In genomic region chr15:99704881-99705280, GRCm38 (mm10) we compare ENCODE assay signal across 9 mouse cellular contexts. TPM values are rescaled to one million over a fixed set of nuclear protein-coding genes. Genes with fewer than 3 reads are reported as not detected.
DNase-seq lines count a peak whose midpoint lies in the region; ATAC-seq and TF ChIP-seq lines count a peak whose summit lies in the region.
"Had no signal": no experiment of that assay in that cellular context is flagged by ENCODE, and none has a peak within 500 bp of the region (broad histone marks: within the 10 kb centered on the region; RNA-seq: fewer than 3 reads in every experiment).

No protein-coding gene starts in this region.

- H3K27ac ChIP-seq in layer of hippocampus, adult 2 months = peak overlapping the region; percentile 99
- H3K27ac ChIP-seq in embryonic facial prominence, embryonic 10.5 days (replicated peaks) = peak overlapping the region; percentile 75
- H3K27ac ChIP-seq in hindbrain, embryonic 10.5 days = peak overlapping the region; percentile 100
- H3K27ac ChIP-seq in neural tube, embryonic 11.5 days (ENCODE audit: low read depth, low read length) = peak overlapping the region; percentile 91

- 44% methylated on average over 7 of the region's 7 CpGs for WGBS in embryonic facial prominence, embryonic 10.5 days
- WGBS in hindbrain, embryonic 10.5 days = 36% methylated on average over 7 of the region's 7 CpGs
- 35% methylated on average over 7 of the region's 7 CpGs for WGBS in neural tube, embryonic 11.5 days

- H3K9ac ChIP-seq in neural tube, embryonic 11.5 days (ENCODE audit: low read length) = peak overlapping the region; percentile 99

- H3K4me3 ChIP-seq in layer of hippocampus, adult 2 months = peak overlapping the region; percentile 89
- peak overlapping the region; percentile 93 for H3K4me3 ChIP-seq in embryonic facial prominence, embryonic 10.5 days
- peak overlapping the region; percentile 88 for H3K4me3 ChIP-seq in hindbrain, embryonic 10.5 days
- peak overlapping the region; percentile 85 for H3K4me3 ChIP-seq in neural tube, embryonic 11.5 days (ENCODE audit: low read depth, low read length)

- no peak for TF ChIP-seq CTCF in layer of hippocampus, adult 2 months (conservative IDR thresholded peaks at IDR 0.05)

- no peaks in the 10 kb centered on the region for H3K27me3 ChIP-seq in embryonic facial prominence, embryonic 10.5 days (replicated peaks; ENCODE audit: low read depth, poor library complexity, severe bottlenecking)
- H3K27me3 ChIP-seq in hindbrain, embryonic 10.5 days (ENCODE audit: insufficient read depth, poor library complexity, severe bottlenecking) = no peaks in the 10 kb centered on the region
- no peaks in the 10 kb centered on the region for H3K27me3 ChIP-seq in neural tube, embryonic 11.5 days (ENCODE audit: control insufficient read depth, insufficient read depth, low read length)
- H3K27me3 ChIP-seq: Patski had no signal

- DNase-seq in layer of hippocampus, adult 2 months (ENCODE audit: low spot score in 2 of 2) = peak in 1 of 2 experiments; percentile 45
- DNase-seq in layer of hippocampus, postnatal 36 days = no peak
- DNase-seq in embryonic facial prominence, embryonic 10.5 days (ENCODE audit: low spot score) = no peak
- DNase-seq in hindbrain, embryonic 10.5 days (ENCODE audit: low spot score) = peak; percentile 30
- DNase-seq in neural tube, embryonic 11.5 days (ENCODE audit: low spot score) = peak; percentile 57
- DNase-seq in spleen, adult 12 weeks (ENCODE audit: low spot score) = no peak
- no peak for DNase-seq in lung, postnatal 14 days
- DNase-seq in testis, postnatal 14 days (ENCODE audit: low spot score) = no peak

- H3K4me2 ChIP-seq in neural tube, embryonic 11.5 days (ENCODE audit: low read depth) = peak overlapping the region; percentile 63

- peak; percentile 45; the same call in 1 of the 2 replicates for ATAC-seq in neural tube, embryonic 11.5 days (ENCODE audit: insufficient read depth, low FRiP score, low TSS enrichment)

- peaks cover 41% of the 10 kb centered on the region for H3K4me1 ChIP-seq in embryonic facial prominence, embryonic 10.5 days
- peaks cover 47% of the 10 kb centered on the region for H3K4me1 ChIP-seq in hindbrain, embryonic 10.5 days (replicated peaks)
- peaks cover 18% of the 10 kb centered on the region for H3K4me1 ChIP-seq in neural tube, embryonic 11.5 days (ENCODE audit: control insufficient read depth, insufficient read depth, low read length)

- no peaks in the 10 kb centered on the region for H3K9me3 ChIP-seq in embryonic facial prominence, embryonic 10.5 days
- H3K9me3 ChIP-seq in hindbrain, embryonic 10.5 days = no peaks in the 10 kb centered on the region
- no peaks in the 10 kb centered on the region for H3K9me3 ChIP-seq in neural tube, embryonic 11.5 days (ENCODE audit: control insufficient read depth, low read length)

- peaks cover 66% of the 10 kb centered on the region for H3K36me3 ChIP-seq in embryonic facial prominence, embryonic 10.5 days (replicated peaks)
- peaks cover 70% of the 10 kb centered on the region for H3K36me3 ChIP-seq in hindbrain, embryonic 10.5 days
- H3K36me3 ChIP-seq in neural tube, embryonic 11.5 days (ENCODE audit: control insufficient read depth, insufficient read depth, low read length) = peaks cover 31% of the 10 kb centered on the region

RNA-seq across cellular contexts. Expression of gene Gm17349, which starts 0.4 kb away (rescaled TPM):
- total RNA-seq in layer of hippocampus, adult 2 months (2021) = 1 to 10 TPM; 3.9 to 7.1 TPM
- 1 to 10 TPM; 4.1 to 6.3 TPM for total RNA-seq in layer of hippocampus, postnatal 36 days (2021)
- not detected in 2 replicates for polyA plus RNA-seq in embryonic facial prominence, embryonic 10.5 days (2016; fragmentation: Nextera tagmentation; extraction: Ambion mirVana)
- polyA plus RNA-seq in hindbrain, embryonic 10.5 days (2016; fragmentation: Nextera tagmentation; extraction: Ambion mirVana) = not detected in 2 replicates
- polyA plus RNA-seq in neural tube, embryonic 11.5 days (2014; fragmentation: Nextera tagmentation; extraction: Ambion mirVana) = not detected in 2 replicates
- polyA plus RNA-seq: Patski had no signal

RNA-seq across cellular contexts. Expression of gene Smarcd1, which starts 3.0 kb away (rescaled TPM):
- total RNA-seq in layer of hippocampus, adult 2 months (2021) = 100 to 1,000 TPM; 118 to 123 TPM
- 100 to 1,000 TPM; 106 to 109 TPM for total RNA-seq in layer of hippocampus, postnatal 36 days (2021)
- polyA plus RNA-seq in embryonic facial prominence, embryonic 10.5 days (2016; fragmentation: Nextera tagmentation; extraction: Ambion mirVana) = 83.3 and 89.1 TPM in 2 replicates
- 101 and 118 TPM in 2 replicates for polyA plus RNA-seq in hindbrain, embryonic 10.5 days (2016; fragmentation: Nextera tagmentation; extraction: Ambion mirVana)
- 117 and 135 TPM in 2 replicates for polyA plus RNA-seq in neural tube, embryonic 11.5 days (2014; fragmentation: Nextera tagmentation; extraction: Ambion mirVana)

RNA-seq across cellular contexts. Expression of gene Gpd1, which starts 12.4 kb away (rescaled TPM):
- total RNA-seq in layer of hippocampus, adult 2 months (2021) = 100 to 1,000 TPM; 142 to 148 TPM
- total RNA-seq in layer of hippocampus, postnatal 36 days (2021) = 100 to 1,000 TPM; 135 to 146 TPM
- 0.42 and 0.55 TPM in 2 replicates for polyA plus RNA-seq in embryonic facial prominence, embryonic 10.5 days (2016; fragmentation: Nextera tagmentation; extraction: Ambion mirVana)
- 0.54 and 0.78 TPM in 2 replicates for polyA plus RNA-seq in hindbrain, embryonic 10.5 days (2016; fragmentation: Nextera tagmentation; extraction: Ambion mirVana)
- polyA plus RNA-seq in neural tube, embryonic 11.5 days (2014; fragmentation: Nextera tagmentation; extraction: Ambion mirVana) = 0.32 and 0.33 TPM in 2 replicates

RNA-seq across cellular contexts. Expression of gene Cox14, which starts 20.5 kb away (rescaled TPM):
- total RNA-seq in layer of hippocampus, adult 2 months (2021) = 100 to 1,000 TPM; 113 to 125 TPM
- 100 to 1,000 TPM; 122 to 134 TPM for total RNA-seq in layer of hippocampus, postnatal 36 days (2021)
- polyA plus RNA-seq in embryonic facial prominence, embryonic 10.5 days (2016; fragmentation: Nextera tagmentation; extraction: Ambion mirVana) = 129 and 131 TPM in 2 replicates
- polyA plus RNA-seq in hindbrain, embryonic 10.5 days (2016; fragmentation: Nextera tagmentation; extraction: Ambion mirVana) = 152 and 174 TPM in 2 replicates
- 134 and 135 TPM in 2 replicates for polyA plus RNA-seq in neural tube, embryonic 11.5 days (2014; fragmentation: Nextera tagmentation; extraction: Ambion mirVana)

RNA-seq across cellular contexts. Expression of gene Asic1, which starts 34.7 kb away (rescaled TPM):
- 10 to 100 TPM; 33.9 to 37.3 TPM for total RNA-seq in layer of hippocampus, adult 2 months (2021)
- total RNA-seq in layer of hippocampus, postnatal 36 days (2021) = 10 to 100 TPM; 34.4 to 36.3 TPM
- polyA plus RNA-seq in embryonic facial prominence, embryonic 10.5 days (2016; fragmentation: Nextera tagmentation; extraction: Ambion mirVana) = 3.2 and 4.9 TPM in 2 replicates
- 12.6 and 29.0 TPM in 2 replicates for polyA plus RNA-seq in hindbrain, embryonic 10.5 days (2016; fragmentation: Nextera tagmentation; extraction: Ambion mirVana)
- 15.1 and 17.0 TPM in 2 replicates for polyA plus RNA-seq in neural tube, embryonic 11.5 days (2014; fragmentation: Nextera tagmentation; extraction: Ambion mirVana)

Comparison
In these comparisons a context has a peak if more than half of its experiments do, and no peak if none do; other contexts are left out.
1. DNase-seq: peak in hindbrain, embryonic 10.5 days (single experiment) and neural tube, embryonic 11.5 days (single experiment); none in layer of hippocampus, postnatal 36 days (0 of 2), embryonic facial prominence, embryonic 10.5 days (single experiment), spleen, adult 12 weeks (single experiment), lung, postnatal 14 days (single experiment) and testis, postnatal 14 days (single experiment).
2. Peak in every context shown above with its lines, with median percentiles within 50 percentile points of each other: H3K27ac ChIP-seq and H3K4me3 ChIP-seq.